Mouse (Mus musculus): ENCODE data around the gene Ccdc88c. TPM values are rescaled to one million over a fixed set of nuclear protein-coding genes. Genes with fewer than 3 reads are reported as not detected.

The Ccdc88c gene
- polyA plus RNA-seq, 1 experiment = 6.1 TPM

- Histone ChIP-seq H3K4me3 (ENCODE audit: insufficient read depth, poor library complexity, severe bottlenecking) (no peak overlapping the region), H3K36me3 (ENCODE audit: control insufficient read depth, insufficient read depth) (no peaks in the 10 kb centered on the region)
Measured at GRCm38 (mm10) chr12:101026518-101026917, 2.3 kb downstream of the Ccdc88c start.

GRCm38 (mm10) chr12:101026025-101026424, 2.8 kb downstream of the Ccdc88c start:
- no peak overlapping the region for H3K4me3 ChIP-seq (ENCODE audit: insufficient read depth, poor library complexity, severe bottlenecking)
- H3K79me2 ChIP-seq (ENCODE audit: control insufficient read depth, insufficient read depth) = peaks cover 37% of the 10 kb centered on the region
- no peaks in the 10 kb centered on the region for H3K36me3 ChIP-seq (ENCODE audit: control insufficient read depth, insufficient read depth)
- no peaks in the 10 kb centered on the region for H3K27me3 ChIP-seq (ENCODE audit: control insufficient read depth, insufficient read depth, insufficient read length)
- no peak overlapping the region for H3ac ChIP-seq (ENCODE audit: control insufficient read depth, insufficient read length, low read depth)
- no peak for TF ChIP-seq USF1 (IDR thresholded peaks at IDR 0.05; ENCODE audit: low read depth)
- no peak for TF ChIP-seq MYOG (IDR thresholded peaks at IDR 0.05; ENCODE audit: control insufficient read depth, extremely low read depth, insufficient read length)
- TF ChIP-seq FOSL1 (IDR thresholded peaks at IDR 0.05; ENCODE audit: insufficient read depth, low read length, poor library complexity, severe bottlenecking) = no peak
- TF ChIP-seq MAX (IDR thresholded peaks at IDR 0.05) = no peak
- TF ChIP-seq CEBPB (IDR thresholded peaks at IDR 0.05; ENCODE audit: low read depth) = no peak
- TF ChIP-seq CTCF (IDR thresholded peaks at IDR 0.05; ENCODE audit: control insufficient read depth, insufficient read depth, insufficient read length) = no peak
- no peak for TF ChIP-seq MYOD1 (IDR thresholded peaks at IDR 0.05; ENCODE audit: control insufficient read depth, insufficient read length, low read depth)
- H3K79me3 ChIP-seq (ENCODE audit: low read depth) = no peaks in the 10 kb centered on the region

More at GRCm38 (mm10) chr12:101026518-101026917, 2.3 kb downstream of the Ccdc88c start:
- Histone ChIP-seq H3ac (ENCODE audit: control insufficient read depth, insufficient read length, low read depth) (no peak overlapping the region), H3K79me2 (ENCODE audit: control insufficient read depth, insufficient read depth) (peaks cover 32% of the 10 kb centered on the region), H3K27me3 (ENCODE audit: control insufficient read depth, insufficient read depth, insufficient read length) (no peaks in the 10 kb centered on the region), H3K79me3 (ENCODE audit: low read depth) (no peaks in the 10 kb centered on the region)
- TF ChIP-seq MAX (IDR thresholded peaks at IDR 0.05) = no peak
- no peak for TF ChIP-seq CEBPB (IDR thresholded peaks at IDR 0.05; ENCODE audit: low read depth)
- no peak for TF ChIP-seq MYOD1 (IDR thresholded peaks at IDR 0.05; ENCODE audit: control insufficient read depth, insufficient read length, low read depth)
- no peak for TF ChIP-seq FOSL1 (IDR thresholded peaks at IDR 0.05; ENCODE audit: insufficient read depth, low read length, poor library complexity, severe bottlenecking)
- no peak for TF ChIP-seq USF1 (IDR thresholded peaks at IDR 0.05; ENCODE audit: low read depth)
- no peak for TF ChIP-seq CTCF (IDR thresholded peaks at IDR 0.05; ENCODE audit: control insufficient read depth, insufficient read depth, insufficient read length)
- TF ChIP-seq MYOG (IDR thresholded peaks at IDR 0.05; ENCODE audit: control insufficient read depth, extremely low read depth, insufficient read length) = no peak

- no peak overlapping the region for H3ac ChIP-seq (ENCODE audit: control insufficient read depth, insufficient read length, low read depth)
- no peaks in the 10 kb centered on the region for H3K36me3 ChIP-seq (ENCODE audit: control insufficient read depth, insufficient read depth)
- H3K79me2 ChIP-seq (ENCODE audit: control insufficient read depth, insufficient read depth) = peaks cover 37% of the 10 kb centered on the region
- TF ChIP-seq MYOG (IDR thresholded peaks at IDR 0.05; ENCODE audit: control insufficient read depth, extremely low read depth, insufficient read length) (no peak), MYOD1 (IDR thresholded peaks at IDR 0.05; ENCODE audit: control insufficient read depth, insufficient read length, low read depth) (no peak), FOSL1 (IDR thresholded peaks at IDR 0.05; ENCODE audit: insufficient read depth, low read length, poor library complexity, severe bottlenecking) (no peak), MAX (IDR thresholded peaks at IDR 0.05) (no peak), CEBPB (IDR thresholded peaks at IDR 0.05; ENCODE audit: low read depth) (no peak), CTCF (IDR thresholded peaks at IDR 0.05; ENCODE audit: control insufficient read depth, insufficient read depth, insufficient read length) (no peak), USF1 (IDR thresholded peaks at IDR 0.05; ENCODE audit: low read depth) (no peak)
- H3K4me3 ChIP-seq (ENCODE audit: insufficient read depth, poor library complexity, severe bottlenecking) = no peak overlapping the region
- no peaks in the 10 kb centered on the region for H3K79me3 ChIP-seq (ENCODE audit: low read depth)
- no peaks in the 10 kb centered on the region for H3K27me3 ChIP-seq (ENCODE audit: control insufficient read depth, insufficient read depth, insufficient read length)
Measured at GRCm38 (mm10) chr12:101025379-101025778, 3.5 kb downstream of the Ccdc88c start.

DNA sequence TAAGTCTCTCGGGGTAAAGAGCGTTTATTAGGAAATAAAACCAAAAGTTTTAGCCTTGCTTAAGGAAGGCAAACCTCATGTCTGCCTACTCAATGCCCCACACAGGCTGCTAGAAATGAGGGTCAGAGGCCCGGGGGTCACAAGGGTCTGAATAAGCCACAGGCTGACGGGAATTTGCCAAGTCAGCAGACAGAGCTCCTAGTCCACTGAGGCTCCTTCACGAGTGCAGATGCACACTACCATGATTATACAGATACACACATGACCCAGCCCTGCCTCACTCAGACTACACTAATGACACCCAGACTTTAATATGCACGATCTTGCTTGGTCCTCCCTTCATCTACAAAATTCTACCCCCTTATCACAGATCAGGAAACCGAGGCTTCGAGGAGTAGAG, 4.0 kb downstream of the Ccdc88c start:
- H3K4me3 ChIP-seq (ENCODE audit: insufficient read depth, poor library complexity, severe bottlenecking) = no peak overlapping the region
- H3K79me2 ChIP-seq (ENCODE audit: control insufficient read depth, insufficient read depth) = peaks cover 37% of the 10 kb centered on the region
- H3K27me3 ChIP-seq (ENCODE audit: control insufficient read depth, insufficient read depth, insufficient read length) = no peaks in the 10 kb centered on the region
- H3K79me3 ChIP-seq (ENCODE audit: low read depth) = no peaks in the 10 kb centered on the region
- H3ac ChIP-seq (ENCODE audit: control insufficient read depth, insufficient read length, low read depth) = no peak overlapping the region
- H3K36me3 ChIP-seq (ENCODE audit: control insufficient read depth, insufficient read depth) = no peaks in the 10 kb centered on the region
- TF ChIP-seq USF1 (IDR thresholded peaks at IDR 0.05; ENCODE audit: low read depth) (no peak), MYOD1 (IDR thresholded peaks at IDR 0.05; ENCODE audit: control insufficient read depth, insufficient read length, low read depth) (no peak), MYOG (IDR thresholded peaks at IDR 0.05; ENCODE audit: control insufficient read depth, extremely low read depth, insufficient read length) (no peak), MAX (IDR thresholded peaks at IDR 0.05) (no peak), FOSL1 (IDR thresholded peaks at IDR 0.05; ENCODE audit: insufficient read depth, low read length, poor library complexity, severe bottlenecking) (no peak), CTCF (IDR thresholded peaks at IDR 0.05; ENCODE audit: control insufficient read depth, insufficient read depth, insufficient read length) (no peak)

DNA sequence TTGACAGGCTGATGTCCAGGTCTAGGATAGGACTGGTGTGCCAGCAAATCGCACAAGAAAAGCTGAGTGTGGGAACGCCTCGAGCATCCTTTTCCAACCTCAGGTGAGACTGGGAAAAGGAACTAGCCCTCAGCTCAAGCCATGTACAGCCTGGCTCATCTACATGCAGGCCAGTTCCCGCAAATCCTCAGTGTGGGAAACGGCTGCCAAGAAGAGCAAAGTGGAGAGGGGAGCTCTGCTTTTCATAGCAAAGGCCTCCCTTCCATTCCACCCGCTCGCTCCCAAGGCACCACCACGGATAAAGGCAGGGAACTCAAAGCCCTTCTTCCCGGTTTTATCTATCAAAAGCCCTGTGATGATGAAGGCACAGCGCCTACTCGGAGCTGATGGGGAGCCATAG, 5.7 kb downstream of the Ccdc88c start:
- Histone ChIP-seq H3K36me3 (ENCODE audit: control insufficient read depth, insufficient read depth) (no peaks in the 10 kb centered on the region), H3K27me3 (ENCODE audit: control insufficient read depth, insufficient read depth, insufficient read length) (no peaks in the 10 kb centered on the region), H3ac (ENCODE audit: control insufficient read depth, insufficient read length, low read depth) (no peak overlapping the region), H3K4me3 (ENCODE audit: insufficient read depth, poor library complexity, severe bottlenecking) (no peak overlapping the region), H3K79me3 (ENCODE audit: low read depth) (peaks cover 3% of the 10 kb centered on the region), H3K79me2 (ENCODE audit: control insufficient read depth, insufficient read depth) (peaks cover 42% of the 10 kb centered on the region)
- TF ChIP-seq CEBPB (IDR thresholded peaks at IDR 0.05; ENCODE audit: low read depth) = no peak
- TF ChIP-seq USF1 (IDR thresholded peaks at IDR 0.05; ENCODE audit: low read depth) = no peak
- TF ChIP-seq MYOG (IDR thresholded peaks at IDR 0.05; ENCODE audit: control insufficient read depth, extremely low read depth, insufficient read length) = no peak
- TF ChIP-seq FOSL1 (IDR thresholded peaks at IDR 0.05; ENCODE audit: insufficient read depth, low read length, poor library complexity, severe bottlenecking) = no peak
- TF ChIP-seq MYOD1 (IDR thresholded peaks at IDR 0.05; ENCODE audit: control insufficient read depth, insufficient read length, low read depth) = no peak

DNA sequence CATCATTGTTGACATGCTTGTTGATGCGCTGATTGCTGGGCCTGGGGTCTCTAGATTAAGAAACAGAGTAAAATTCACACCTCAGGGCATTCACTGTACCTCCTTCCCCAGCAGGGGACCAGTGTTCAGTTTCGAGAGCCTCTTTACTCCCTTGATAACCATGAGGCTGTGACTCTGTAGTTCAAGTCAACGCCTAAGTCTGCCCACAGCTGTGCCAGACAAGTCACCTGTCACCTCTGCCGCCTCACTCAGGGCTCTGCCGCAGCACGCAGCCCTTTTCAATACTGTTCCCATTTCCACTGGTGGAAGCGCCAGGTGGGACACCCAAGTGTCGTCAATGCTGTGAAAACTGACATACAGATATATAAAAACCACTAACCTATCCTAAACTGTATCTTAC, 6.5 kb downstream of the Ccdc88c start:
- Histone ChIP-seq H3K79me2 (ENCODE audit: control insufficient read depth, insufficient read depth) (peaks cover 38% of the 10 kb centered on the region), H3K79me3 (ENCODE audit: low read depth) (peaks cover 3% of the 10 kb centered on the region)

More for the DNA sequence above, 6.5 kb downstream of the Ccdc88c start:
- H3K36me3 ChIP-seq (ENCODE audit: control insufficient read depth, insufficient read depth) = no peaks in the 10 kb centered on the region
- TF ChIP-seq MAX (IDR thresholded peaks at IDR 0.05) (no peak), FOSL1 (IDR thresholded peaks at IDR 0.05; ENCODE audit: insufficient read depth, low read length, poor library complexity, severe bottlenecking) (no peak), CEBPB (IDR thresholded peaks at IDR 0.05; ENCODE audit: low read depth) (no peak), CTCF (IDR thresholded peaks at IDR 0.05; ENCODE audit: control insufficient read depth, insufficient read depth, insufficient read length) (no peak), MYOG (IDR thresholded peaks at IDR 0.05; ENCODE audit: control insufficient read depth, extremely low read depth, insufficient read length) (no peak), MYOD1 (IDR thresholded peaks at IDR 0.05; ENCODE audit: control insufficient read depth, insufficient read length, low read depth) (no peak), USF1 (IDR thresholded peaks at IDR 0.05; ENCODE audit: low read depth) (no peak)
- no peak overlapping the region for H3K4me3 ChIP-seq (ENCODE audit: insufficient read depth, poor library complexity, severe bottlenecking)
- no peaks in the 10 kb centered on the region for H3K27me3 ChIP-seq (ENCODE audit: control insufficient read depth, insufficient read depth, insufficient read length)
- no peak overlapping the region for H3ac ChIP-seq (ENCODE audit: control insufficient read depth, insufficient read length, low read depth)

All from C2C12 (cell line).